Mouse (Mus musculus) retina, embryonic 14.5 days (tissue): ENCODE data around the gene Angptl7.

Experiments
- DNase-seq: peaks from one replicate; pipeline ENCODE4 v3.0.0-alpha.2; 2015; ENCODE audit warnings: low spot score

Gene Angptl7

GRCm38 (mm10) chr4:148448853-148449245, 51.4 kb downstream of the Angptl7 start:
- no peak for DNase-seq

GRCm38 (mm10) chr4:148448179-148448852, 51.9 kb downstream of the Angptl7 start, which contains the start of gene Mtor:
TSS of gene Mtor (plus strand) at chr4:148448611.
- peak; percentile 98 for DNase-seq
